Mouse (Mus musculus) lung, embryonic 14.5 days (tissue): ENCODE data around the gene Gstt3. TPM values are rescaled to one million over a fixed set of nuclear protein-coding genes. Genes with fewer than 3 reads are reported as not detected.
A peak's percentile ranks its signal among the peaks of the same experiment; 100 is the strongest.

Experiments
- ATAC-seq: fragments of 200-750 bp; cut with Nextera tagmentation; 2 replicates; pipeline ENCODE4 v1.8.0; 2017; ENCODE audit warnings: mild to moderate bottlenecking, moderate TSS enrichment, moderate library complexity; ENCODE audit not compliant: insufficient read depth
- DNase-seq: peaks from one replicate; pipeline ENCODE4 v3.0.0-alpha.2; 2015
- H3K27ac ChIP-seq: fragments of 300-500 bp; sonication (generic); 2 replicates; pipeline ENCODE4 v1.5.1; 2014; ENCODE audit warnings: low read depth, mild to moderate bottlenecking, moderate library complexity
- H3K27me3 ChIP-seq: fragments of 300-500 bp; sonication (generic); 2 replicates; pipeline ENCODE4 v1.6.1; 2014; ENCODE audit warnings: low read length, control low read depth; ENCODE audit not compliant: insufficient read depth
- H3K36me3 ChIP-seq: fragments of 300-500 bp; sonication (generic); 2 replicates; pipeline ENCODE4 v1.6.1; 2014; ENCODE audit warnings: control low read depth; ENCODE audit not compliant: insufficient read depth
- H3K4me1 ChIP-seq: fragments of 300-500 bp; sonication (generic); 2 replicates; pipeline ENCODE4 v1.6.1; 2014; ENCODE audit warnings: antibody characterized with exemption, control low read depth; ENCODE audit not compliant: insufficient read depth
- H3K4me2 ChIP-seq: fragments of 300-500 bp; sonication (generic); 2 replicates; pipeline ENCODE4 v1.6.1; 2014; ENCODE audit warnings: mild to moderate bottlenecking
- H3K4me3 ChIP-seq: fragments of 300-500 bp; sonication (generic); 2 replicates; pipeline ENCODE4 v1.5.1; 2014; ENCODE audit warnings: low read depth, low read length
- H3K9ac ChIP-seq: fragments of 300-500 bp; sonication (generic); 2 replicates; pipeline ENCODE4 v1.6.1; 2014
- H3K9me3 ChIP-seq: fragments of 300-500 bp; sonication (generic); 2 replicates; pipeline ENCODE4 v1.6.1; 2016; ENCODE audit warnings: low read depth, low read length, control low read depth
- CTCF ChIP-seq: IDR thresholded peaks from 2 replicates; pipeline ENCODE4 v1.5.1; 2016; ENCODE audit warnings: antibody characterized with exemption, low read depth
- WGBS: fragments of 180-500 bp; shearing (Covaris S2); extraction: QIAGEN DNeasy Blood & Tissue Kit; methylation state at CpG from one replicate; pipeline ENCODE4 v1.1.7; 2014; 5-methylcytosine and 5-hydroxymethylcytosine counted together
- polyA plus RNA-seq: library from polyadenylated mRNA; unstranded; fragments of >200 nt; fragmentation: Nextera tagmentation; extraction: Ambion mirVana; gene quantifications from 2 replicates; pipeline ENCODE4 v1.2.1, GENCODE M21; 2014

Gstt3 gene
- polyA plus RNA-seq, 1 experiment from 2014 or later: 19.8 TPM

DNA sequence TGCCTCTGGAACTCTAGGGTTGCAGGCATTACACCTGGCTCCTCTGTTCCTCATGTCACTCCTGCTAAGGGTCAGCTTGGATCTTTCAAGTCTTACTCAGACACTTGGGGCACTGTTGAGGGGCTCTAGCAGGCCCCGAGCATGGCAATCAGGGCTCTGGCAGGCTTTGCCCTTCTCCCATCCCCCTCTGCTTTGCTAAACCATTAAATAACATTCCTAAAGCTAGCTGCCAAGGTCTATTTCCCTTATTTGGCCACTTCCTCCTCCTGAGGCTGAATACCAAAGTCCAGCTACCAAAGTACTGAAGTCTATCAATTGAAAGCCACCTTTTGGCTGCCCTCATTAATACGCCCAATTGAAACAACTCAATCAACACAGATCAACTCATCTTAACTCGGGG is 13.7 kb upstream of the Gstt3 start:
- Histone ChIP-seq H3K9ac (no peak overlapping the region), H3K9me3 (no peaks in the 10 kb centered on the region), H3K4me1 (peaks cover 17% of the 10 kb centered on the region), H3K4me2 (no peak overlapping the region), H3K27me3 (no peaks in the 10 kb centered on the region), H3K36me3 (no peaks in the 10 kb centered on the region), H3K27ac (0 out of 2 replicates have a peak overlapping the region, but pooled peaks have one; percentile 4), H3K4me3 (no peak overlapping the region)
- whole genome bisulfite sequencing: 37% methylated on average over 3 of the region's 3 CpGs
- ATAC-seq (0 out of 2 replicates have a peak, but pooled peaks have one; percentile 8), DNase-seq (peak; percentile 80)
- no peak for TF ChIP-seq CTCF

DNA sequence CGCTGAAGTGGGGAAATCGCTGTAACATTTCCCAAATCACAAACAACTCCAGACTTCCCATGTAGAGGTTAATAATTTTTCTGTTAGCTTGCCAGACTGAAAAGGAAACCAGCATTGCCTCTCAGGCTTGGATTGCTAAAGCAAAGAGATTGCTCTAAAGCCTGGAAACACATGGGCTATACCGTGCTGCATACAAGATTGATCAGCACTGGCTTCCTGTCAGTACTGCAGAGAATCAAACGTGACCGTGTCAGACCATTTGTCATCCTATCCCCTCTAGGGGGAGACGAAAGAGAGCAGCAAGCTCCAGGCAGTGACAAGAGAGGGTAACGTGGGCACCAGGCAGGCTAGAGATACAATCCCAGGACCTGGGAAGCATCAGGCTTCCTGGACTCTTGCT is 9.6 kb upstream of the Gstt3 start:
- peaks cover 3% of the 10 kb centered on the region; the same call in 1 of the 2 replicates for H3K4me1 ChIP-seq
- no peak overlapping the region for H3K4me2 ChIP-seq
- H3K27me3 ChIP-seq: no peaks in the 10 kb centered on the region
- no peak overlapping the region for H3K4me3 ChIP-seq
- peak overlapping the region; percentile 31; the same call in 1 of the 2 replicates for H3K27ac ChIP-seq
- no peak overlapping the region for H3K9ac ChIP-seq
- ATAC-seq: peak; percentile 38; the same call in 1 of the 2 replicates
- H3K36me3 ChIP-seq: no peaks in the 10 kb centered on the region
- 7% methylated on average over 7 of the region's 7 CpGs for WGBS
- TF ChIP-seq CTCF: peak; percentile 34; the same call in 1 of the 2 replicates
- peak; percentile 57 for DNase-seq
- H3K9me3 ChIP-seq: no peaks in the 10 kb centered on the region

DNA sequence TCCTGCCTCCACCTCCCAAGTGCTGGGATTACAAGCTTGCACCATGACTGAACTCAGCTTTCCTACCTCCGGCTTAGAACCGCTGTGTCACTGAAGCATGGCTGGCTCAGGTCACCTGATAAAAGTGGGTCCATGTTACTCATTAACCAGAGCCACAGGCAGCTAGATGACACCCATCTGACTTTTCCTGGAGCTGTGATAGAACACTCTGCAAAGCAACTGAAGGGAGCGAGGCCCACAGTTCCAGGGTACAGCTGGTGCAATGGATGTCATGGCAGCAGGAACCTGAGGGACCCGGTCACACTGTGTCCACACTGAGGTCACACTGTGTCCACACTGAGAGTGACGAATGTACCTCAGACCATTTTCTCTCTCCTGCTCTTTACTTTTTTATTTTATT is 8.6 kb upstream of the Gstt3 start:
- Histone ChIP-seq H3K9ac (no peak overlapping the region), H3K4me1 (peaks cover 3% of the 10 kb centered on the region; the same call in 1 of the 2 replicates), H3K4me3 (no peak overlapping the region), H3K27me3 (no peaks in the 10 kb centered on the region), H3K36me3 (no peaks in the 10 kb centered on the region), H3K4me2 (no peak overlapping the region), H3K27ac (no peak overlapping the region), H3K9me3 (no peaks in the 10 kb centered on the region)
- DNase-seq (no peak), ATAC-seq (0 out of 2 replicates have a peak, but pooled peaks have one; percentile 31)
- TF ChIP-seq CTCF: no peak
- 71% methylated on average over 5 of the region's 5 CpGs for WGBS

DNA sequence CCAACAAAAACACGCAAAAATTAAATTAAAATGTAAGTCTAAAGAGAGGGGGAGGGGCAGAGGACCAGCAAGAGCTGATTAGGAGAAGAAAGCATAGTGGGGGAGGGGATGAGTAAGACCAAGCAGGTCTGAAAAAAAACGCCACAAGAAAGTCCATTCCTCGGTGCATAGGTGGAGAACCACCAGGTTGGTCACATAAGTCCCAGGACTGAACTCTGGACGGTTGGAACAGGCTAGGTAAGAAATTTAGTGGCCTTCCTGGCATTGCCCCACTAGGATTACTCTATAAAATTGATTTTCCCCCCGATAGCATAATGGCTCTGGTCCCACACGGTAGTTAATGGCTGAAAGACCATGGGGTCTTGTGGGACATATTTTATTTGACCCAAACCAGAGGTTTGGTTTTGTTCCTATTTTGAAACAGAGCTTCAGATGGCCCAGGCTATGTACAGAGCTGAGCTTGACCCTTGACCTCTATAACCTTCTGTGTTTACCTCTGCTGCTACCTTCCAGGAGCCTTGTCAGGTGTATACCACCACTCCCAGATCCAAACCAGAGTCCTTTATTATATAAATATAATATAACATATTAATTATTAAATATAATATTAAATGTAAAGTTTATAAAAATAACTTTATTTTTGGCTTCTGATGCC is 8.0 kb upstream of the Gstt3 start:
- Histone ChIP-seq H3K9me3 (no peaks in the 10 kb centered on the region), H3K4me3 (no peak overlapping the region), H3K27me3 (no peaks in the 10 kb centered on the region), H3K4me2 (no peak overlapping the region), H3K36me3 (no peaks in the 10 kb centered on the region), H3K4me1 (peaks cover 3% of the 10 kb centered on the region; the same call in 1 of the 2 replicates), H3K27ac (no peak overlapping the region), H3K9ac (no peak overlapping the region)
- ATAC-seq (no peak), DNase-seq (no peak)
- no peak for TF ChIP-seq CTCF
- 80% methylated on average over 6 of the region's 6 CpGs for WGBS

DNA sequence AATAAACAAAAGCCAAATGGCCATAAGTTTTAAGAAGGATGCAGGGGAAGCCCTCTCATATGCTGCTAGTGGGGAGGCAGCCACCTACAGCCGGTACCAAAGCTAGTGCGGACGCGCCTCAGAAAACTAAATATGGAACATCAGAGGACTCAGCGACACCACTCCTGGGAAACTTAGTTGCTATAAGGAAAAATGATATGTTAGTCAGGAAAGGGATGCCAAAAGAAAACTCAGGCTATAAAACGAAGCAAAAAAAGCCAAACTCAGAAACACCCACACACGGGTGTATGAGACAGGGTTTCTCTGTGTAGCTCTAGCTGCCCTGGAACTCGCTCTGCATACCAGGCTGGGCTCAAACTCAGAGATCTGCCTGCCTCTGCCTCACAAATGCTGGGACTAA is 7.1 kb upstream of the Gstt3 start:
- Histone ChIP-seq H3K4me3 (no peak overlapping the region), H3K27ac (no peak overlapping the region), H3K27me3 (no peaks in the 10 kb centered on the region), H3K4me1 (peaks cover 3% of the 10 kb centered on the region; the same call in 1 of the 2 replicates), H3K9ac (no peak overlapping the region), H3K9me3 (no peaks in the 10 kb centered on the region), H3K36me3 (no peaks in the 10 kb centered on the region), H3K4me2 (no peak overlapping the region)
- 89% methylated on average over 8 of the region's 8 CpGs for WGBS
- no peak for TF ChIP-seq CTCF
- ATAC-seq: no peak
- no peak for DNase-seq

DNA sequence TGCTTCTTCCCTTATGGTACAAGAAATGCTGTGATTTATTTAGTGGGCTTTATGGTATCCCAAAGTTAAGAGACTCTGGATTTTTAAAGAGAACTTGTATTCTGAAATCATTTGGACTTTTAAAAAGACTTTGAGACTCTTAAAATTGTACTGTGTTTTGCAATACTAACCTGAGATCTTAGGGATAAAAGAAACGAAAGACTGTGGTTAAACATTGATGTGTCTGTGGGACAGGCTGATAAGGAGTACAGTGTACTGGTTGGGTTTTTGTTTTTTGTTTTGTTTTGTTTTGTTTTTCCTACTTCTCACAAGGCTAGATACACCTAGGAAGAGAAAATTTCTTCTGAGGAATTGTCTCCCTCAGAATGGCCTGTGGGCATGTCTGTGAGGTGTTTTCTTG is 4.2 kb upstream of the Gstt3 start:
- Histone ChIP-seq H3K36me3 (no peaks in the 10 kb centered on the region), H3K27me3 (peaks cover 4% of the 10 kb centered on the region; the same call in 1 of the 2 replicates), H3K4me1 (no peaks in the 10 kb centered on the region), H3K27ac (no peak overlapping the region), H3K9ac (no peak overlapping the region), H3K9me3 (no peaks in the 10 kb centered on the region), H3K4me2 (no peak overlapping the region), H3K4me3 (no peak overlapping the region)
- TF ChIP-seq CTCF: no peak
- 61% methylated on average over 1 of the region's 1 CpGs for WGBS
- ATAC-seq: no peak
- DNase-seq: no peak
